Mouse (Mus musculus): ENCODE measurements at regions not wholly inside any gene's neighbourhood (a gene's known extent, or its start where the extent isn't known, plus 50 kb on each side); places are given as distances from the start of the nearest gene placed in this dataset.

DNA sequence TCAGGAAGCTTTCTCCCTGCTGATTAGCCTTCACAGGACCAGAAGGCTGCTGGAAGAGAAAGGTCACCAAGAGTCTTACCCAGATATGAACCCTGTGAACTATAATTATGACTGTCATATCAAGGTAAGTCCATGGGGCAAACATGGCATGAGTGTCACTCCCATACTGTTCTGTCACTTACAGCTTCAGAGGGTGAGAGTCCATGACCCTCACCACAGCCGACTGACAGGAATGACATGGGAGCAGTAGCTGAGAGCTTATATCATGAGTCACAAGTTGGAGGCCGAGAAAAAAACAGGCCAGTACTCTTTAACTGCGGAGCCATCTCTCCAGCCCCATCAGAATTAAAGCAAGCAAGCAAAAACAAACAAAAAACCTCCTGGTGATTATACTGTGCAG lies 117.7 kb upstream of the Neo1 start:
- DNase-seq (ENCODE audit: low spot score in 2 of 2), result no peak

- no peak for DNase-seq (ENCODE audit: low spot score in 2 of 2)
Measured at GRCm38 (mm10) chr9:59153126-59153525, 116.9 kb upstream of the Neo1 start.

DNA sequence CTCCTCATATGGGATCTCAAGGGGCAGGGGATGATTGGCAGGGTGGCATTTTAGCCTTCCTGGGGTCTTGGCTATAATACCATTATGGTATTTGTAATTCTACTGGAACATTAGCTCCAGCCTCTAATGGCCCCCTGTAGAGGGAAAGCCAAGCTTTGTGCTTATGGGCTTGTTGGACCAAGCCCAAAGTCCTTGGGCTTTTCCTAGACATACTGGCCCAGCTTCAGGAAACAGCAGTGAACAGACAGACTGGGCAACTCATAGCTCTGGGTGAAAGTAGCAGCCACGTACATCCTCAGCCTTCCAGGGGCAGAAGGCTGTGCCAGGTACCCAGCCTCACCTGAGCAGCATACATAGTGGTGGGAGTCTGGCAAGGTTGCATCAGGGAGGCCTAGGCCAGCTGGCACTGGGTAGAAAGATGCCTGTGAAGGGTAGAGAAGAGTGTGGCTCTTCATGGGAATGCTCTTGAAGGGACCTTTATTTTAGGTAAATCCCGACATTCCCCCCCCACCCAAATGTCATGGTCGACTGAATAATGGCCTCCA lies 108.1 kb upstream of the Neo1 start:
- DNase-seq (ENCODE audit: low spot score in 2 of 2), result no peak

GRCm38 (mm10) chr9:59143610-59144009 lies 107.4 kb upstream of the Neo1 start:
- no peak for DNase-seq (ENCODE audit: low spot score in 2 of 2)

DNA sequence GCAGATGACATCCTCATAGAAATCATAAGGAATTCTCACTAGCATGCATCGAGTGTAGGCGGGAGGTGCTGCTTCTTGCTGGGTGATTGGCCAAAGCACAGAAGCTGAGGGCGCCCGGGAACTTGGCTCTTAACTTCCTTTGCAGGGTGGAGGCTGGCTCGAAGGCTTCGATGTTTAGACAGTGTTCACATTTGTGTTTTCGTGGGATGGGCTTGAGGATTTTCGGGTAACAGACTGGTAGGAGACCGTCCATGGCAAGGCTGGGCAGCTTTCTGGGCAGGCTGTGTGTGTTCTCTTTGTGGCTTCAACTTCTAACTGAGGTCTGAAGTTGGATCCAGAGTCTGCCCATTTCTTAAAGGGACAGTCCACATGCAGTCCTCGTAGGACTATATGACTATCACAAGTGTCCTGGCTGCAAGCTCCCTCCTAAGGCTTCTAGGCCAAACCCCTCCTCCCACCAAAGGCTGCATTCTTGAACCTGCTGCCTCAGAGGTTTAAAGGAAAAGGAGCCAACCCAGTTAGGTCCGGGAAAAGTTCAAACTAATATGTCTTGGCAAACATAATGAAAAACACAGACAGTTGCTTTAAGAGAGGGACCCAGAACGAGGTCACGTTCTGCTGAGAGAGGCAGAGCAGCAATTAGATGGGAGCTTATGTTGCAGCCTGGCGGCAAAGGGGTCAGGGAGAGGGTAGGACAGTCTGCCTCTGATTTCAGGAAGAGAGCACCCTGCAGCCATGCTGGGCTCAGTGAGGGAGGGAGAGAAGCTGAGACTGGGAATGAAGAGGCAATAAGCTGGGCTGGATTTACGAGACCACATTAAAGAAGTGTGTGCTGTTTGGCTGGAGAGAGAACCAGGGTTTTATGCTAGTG lies 98.2 kb upstream of the Neo1 start:
- DNase-seq (ENCODE audit: low spot score in 2 of 2), result peak; percentile 26 to 31

DNA sequence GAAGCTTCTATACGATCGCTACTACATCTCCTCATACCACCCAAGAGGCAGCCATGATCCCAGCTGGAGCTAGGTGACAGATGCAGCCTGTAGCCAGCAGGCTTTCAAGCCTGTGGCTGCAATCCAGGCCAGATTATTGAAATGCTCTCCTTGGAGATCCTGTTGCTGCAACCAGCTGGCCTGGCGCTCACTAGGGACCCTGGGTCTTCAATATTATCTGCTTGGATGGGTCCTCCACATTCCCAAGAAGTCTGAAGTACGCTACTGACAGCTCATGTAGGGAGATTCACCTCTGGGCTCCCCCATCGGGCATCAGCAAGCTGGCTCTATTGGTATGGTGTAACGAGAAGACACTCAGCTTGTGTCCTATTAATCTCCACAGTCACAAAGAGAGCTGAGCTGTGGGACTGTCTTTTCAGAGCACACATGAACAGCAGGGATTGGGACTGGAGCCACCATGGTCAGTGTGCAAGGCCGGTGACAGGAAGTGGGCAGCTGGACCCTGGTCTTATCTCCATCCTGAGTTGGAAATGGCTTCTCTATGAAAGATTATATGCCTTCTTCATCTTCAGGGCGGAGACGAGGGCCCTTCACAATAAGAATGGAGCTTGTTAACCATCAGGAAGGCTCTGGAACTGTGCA lies 93.6 kb upstream of the Neo1 start:
- DNase-seq (ENCODE audit: low spot score in 2 of 2), result no peak

- DNase-seq (ENCODE audit: low spot score in 2 of 2), result no peak
Measured at GRCm38 (mm10) chr9:59129252-59129651, 93.0 kb upstream of the Neo1 start.

GRCm38 (mm10) chr9:59128023-59128422 lies 91.8 kb upstream of the Neo1 start:
- DNase-seq (ENCODE audit: low spot score in 2 of 2), result no peak

DNA sequence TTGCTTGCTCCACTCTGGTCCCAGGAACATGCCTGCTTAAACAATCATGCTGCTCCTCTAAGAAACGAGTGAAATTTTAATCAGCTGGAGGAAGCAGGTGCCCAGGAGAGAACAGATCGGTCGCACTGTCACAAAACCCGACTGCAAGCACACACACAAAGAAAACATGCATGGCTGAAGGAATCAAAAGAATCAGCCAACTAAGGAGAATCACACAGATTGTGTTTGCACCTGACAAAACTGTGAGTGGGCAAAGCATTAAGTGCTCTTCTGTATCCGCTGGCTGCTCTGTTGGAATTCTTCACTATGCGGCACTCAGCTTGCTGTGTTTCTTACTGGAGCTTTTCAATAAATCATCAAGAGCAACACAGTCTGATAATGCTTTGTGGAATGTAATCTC lies 89.6 kb upstream of the Neo1 start:
- no peak for DNase-seq (ENCODE audit: low spot score in 2 of 2)

- peak in 1 of 2 experiments; percentile 23 for DNase-seq (ENCODE audit: low spot score in 2 of 2)
Measured at GRCm38 (mm10) chr9:59116561-59116960, 80.3 kb upstream of the Neo1 start.

DNA sequence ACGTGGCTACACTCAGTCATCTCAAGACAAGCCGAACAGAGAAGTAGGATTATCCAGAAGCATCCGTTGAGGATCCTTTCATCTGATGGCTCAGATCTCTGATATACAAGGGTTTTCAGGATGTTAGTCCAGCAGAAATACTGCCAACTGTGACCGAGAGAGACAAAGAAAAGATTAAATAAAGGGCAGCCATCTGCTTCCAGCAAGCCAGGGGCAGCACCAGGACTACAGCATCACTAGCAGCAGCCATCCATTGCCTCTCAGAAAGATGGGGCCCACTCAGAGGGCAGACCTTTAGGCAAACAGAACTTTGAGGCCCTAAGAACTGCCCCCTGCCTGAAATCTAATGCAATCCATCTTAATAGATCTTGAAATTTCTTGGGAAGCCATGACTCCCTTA lies 77.6 kb upstream of the Neo1 start:
- no peak for DNase-seq (ENCODE audit: low spot score in 2 of 2)

DNA sequence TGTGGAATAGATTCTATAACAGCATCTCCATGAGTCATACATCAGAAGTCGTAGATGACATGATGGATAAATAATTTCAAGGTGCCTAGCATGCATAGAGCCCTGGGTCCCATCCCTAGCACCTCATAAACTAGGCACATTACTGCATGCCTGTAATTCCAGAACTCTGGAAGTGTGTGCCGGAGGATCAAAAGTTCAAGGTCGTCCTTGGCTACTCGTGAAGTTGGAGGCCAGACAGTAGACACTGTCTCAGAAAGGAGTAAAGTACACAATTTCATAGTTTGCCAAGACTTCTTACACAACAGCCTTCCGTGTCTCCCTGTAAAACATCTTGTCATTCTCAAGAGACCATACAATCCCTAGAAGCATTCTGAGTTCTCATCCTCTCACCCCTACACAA lies 63.5 kb upstream of the Neo1 start:
- no peak for DNase-seq (ENCODE audit: low spot score in 2 of 2)

- DNase-seq (ENCODE audit: low spot score in 2 of 2), result no peak
Measured at GRCm38 (mm10) chr9:59097564-59097963, 61.3 kb upstream of the Neo1 start.

GRCm38 (mm10) chr9:59096551-59097268 lies 60.5 kb upstream of the Neo1 start:
- DNase-seq (ENCODE audit: low spot score in 2 of 2), result peak; percentile 24 to 48

GRCm38 (mm10) chr9:59095626-59096025 lies 59.4 kb upstream of the Neo1 start:
- DNase-seq (ENCODE audit: low spot score in 2 of 2), result no peak

DNA sequence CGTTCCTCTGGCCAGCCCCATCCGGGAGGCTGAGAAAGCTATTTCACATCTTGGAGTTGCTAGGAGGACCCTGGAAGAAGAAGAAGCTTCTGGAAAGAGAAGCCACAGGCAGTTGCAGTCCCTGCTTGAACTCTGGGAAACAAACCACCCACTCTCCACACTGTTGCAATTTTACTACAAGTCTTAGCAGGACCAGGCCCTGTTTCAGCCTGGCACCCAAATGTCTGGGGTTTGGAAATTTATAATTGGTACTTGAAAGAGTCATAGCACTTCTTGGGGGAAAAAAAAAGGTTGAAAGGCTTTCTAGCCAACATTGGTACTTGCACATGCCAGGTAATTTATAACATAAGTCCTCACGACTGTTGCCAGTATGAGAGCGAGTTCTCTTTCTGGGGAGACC lies 57.9 kb upstream of the Neo1 start:
- DNase-seq (ENCODE audit: low spot score in 2 of 2), result no peak

- DNase-seq (ENCODE audit: low spot score in 2 of 2), result no peak
Measured at GRCm38 (mm10) chr9:59091179-59091578, 54.9 kb upstream of the Neo1 start.

DNA sequence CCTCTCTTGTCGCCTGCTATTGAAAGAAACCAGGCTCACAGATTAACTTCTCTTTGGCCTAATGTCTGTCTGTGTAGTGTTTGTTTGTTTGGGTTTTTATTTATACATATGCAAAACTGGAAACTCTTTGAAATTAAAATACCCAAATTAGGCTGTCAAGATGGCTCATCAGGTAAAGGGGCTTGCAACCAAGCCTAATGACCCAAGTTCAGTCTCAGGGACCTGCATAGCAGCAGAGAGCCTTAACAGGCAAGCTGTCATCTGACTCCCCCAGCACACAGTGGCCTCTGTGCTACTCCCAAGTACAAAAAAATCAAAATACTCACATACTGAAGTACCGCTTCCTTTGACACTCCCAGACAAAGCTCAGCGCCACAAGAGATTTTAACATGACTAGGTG lies 51.5 kb upstream of the Neo1 start:
- DNase-seq (ENCODE audit: low spot score in 2 of 2), result no peak

GRCm38 (mm10) chr9:59087112-59087511 lies 50.9 kb upstream of the Neo1 start:
- no peak for DNase-seq (ENCODE audit: low spot score in 2 of 2)

DNA sequence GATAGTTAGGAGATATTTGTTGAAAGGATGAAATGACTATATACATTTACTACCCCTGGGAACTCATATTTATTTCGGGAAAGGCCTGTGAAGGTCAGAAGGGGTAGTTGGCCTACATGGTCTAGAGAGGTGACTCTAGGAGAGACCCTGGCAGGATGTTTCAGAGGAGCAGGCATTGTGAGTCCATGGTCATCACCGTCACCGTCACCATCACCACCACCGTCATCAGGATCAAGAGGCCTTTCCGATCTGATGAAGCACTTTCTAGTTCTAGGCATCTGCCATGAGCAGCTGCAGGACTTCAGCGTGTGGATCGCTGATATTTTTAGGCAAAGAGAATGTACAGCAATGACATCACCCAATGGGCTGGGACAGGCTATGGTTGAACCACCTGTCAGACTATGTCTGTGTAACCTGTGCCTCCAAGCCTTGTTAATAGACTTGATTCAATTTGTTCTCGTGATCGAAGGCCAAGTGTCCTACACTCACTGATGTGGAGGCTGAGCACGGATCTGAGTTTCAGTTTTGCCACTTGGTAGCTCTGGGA lies 50.4 kb upstream of the Neo1 start:
- no peak for DNase-seq (ENCODE audit: low spot score in 2 of 2)

All from right cerebral cortex, postnatal 36 days (tissue).